Mouse (Mus musculus): ENCODE measurements around the gene Rerg. TPM values are rescaled to one million over a fixed set of nuclear protein-coding genes. Genes with fewer than 3 reads are reported as not detected.

The Rerg gene
- polyA plus RNA-seq, 1 experiment from 2014 or later = 11.6 TPM

DNA sequence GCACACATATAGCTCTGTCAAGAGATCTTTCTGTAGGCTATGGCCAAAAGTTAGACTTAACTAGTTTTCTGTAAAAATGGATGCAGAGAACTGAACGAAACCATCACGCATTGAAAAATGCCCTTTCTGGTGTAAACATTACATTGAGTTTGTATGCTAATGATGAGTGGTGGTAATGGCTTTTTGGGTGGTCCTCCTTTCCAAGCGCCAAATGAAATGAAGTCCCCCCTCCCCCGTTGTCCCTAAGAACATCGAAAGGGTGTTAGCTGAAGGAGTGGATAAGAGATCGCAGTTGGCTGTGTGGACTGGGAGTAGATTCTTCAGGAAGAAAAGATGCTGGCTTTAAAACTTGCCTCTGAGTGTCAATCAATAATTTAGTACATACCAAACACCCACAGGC is 20.3 kb upstream of the Rerg start:
- no peak overlapping the region for H3K4me3 ChIP-seq (ENCODE audit: low read depth, low read length)
- no peaks in the 10 kb centered on the region for H3K9me3 ChIP-seq (ENCODE audit: control insufficient read depth)

DNA sequence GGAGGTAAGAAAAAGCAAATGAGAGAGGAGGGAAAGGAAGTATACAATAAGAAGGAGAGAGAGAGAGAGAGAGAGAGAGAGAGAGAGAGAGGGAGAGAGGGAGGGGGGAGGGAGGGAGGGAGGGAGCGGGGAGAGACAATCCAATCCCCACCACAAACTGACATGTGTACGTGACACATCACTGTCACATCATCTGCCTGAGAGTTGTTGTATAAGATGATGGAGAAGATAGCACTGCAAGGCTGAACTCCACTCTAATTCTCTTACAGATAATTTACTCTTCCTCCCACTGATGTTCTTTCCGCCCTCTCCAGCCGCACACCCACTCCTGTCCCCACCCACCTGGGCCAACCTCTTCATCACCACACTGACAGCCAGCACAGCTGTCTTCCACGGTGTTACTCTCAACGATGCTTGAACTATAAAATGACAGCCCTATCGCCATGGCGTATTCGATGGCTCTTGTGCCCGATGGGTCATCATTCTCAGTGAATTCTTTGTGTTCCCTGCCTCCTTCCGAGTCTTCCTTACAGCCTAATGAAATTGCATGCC is 18.2 kb upstream of the Rerg start:
- Histone ChIP-seq H3K27me3 (replicated peaks; ENCODE audit: control insufficient read depth, insufficient read depth, low read length) (no peaks in the 10 kb centered on the region), H3K27ac (ENCODE audit: low read depth, low read length) (no peak overlapping the region), H3K36me3 (ENCODE audit: control insufficient read depth, insufficient read depth) (no peaks in the 10 kb centered on the region), H3K4me3 (ENCODE audit: low read depth, low read length) (no peak overlapping the region), H3K9ac (ENCODE audit: low read depth, low read length) (no peak overlapping the region), H3K4me1 (replicated peaks; ENCODE audit: control insufficient read depth, insufficient read depth, low read length) (no peaks in the 10 kb centered on the region), H3K4me2 (replicated peaks; ENCODE audit: low read depth) (no peak overlapping the region), H3K9me3 (ENCODE audit: control insufficient read depth) (no peaks in the 10 kb centered on the region)
- no peak for ATAC-seq
- TF ChIP-seq CTCF (IDR thresholded peaks at IDR 0.05; ENCODE audit: low read depth) = no peak
- WGBS = 52% methylated on average over 11 of the region's 11 CpGs

More for the DNA sequence above, 20.3 kb upstream of the Rerg start:
- H3K27me3 ChIP-seq (replicated peaks; ENCODE audit: control insufficient read depth, insufficient read depth, low read length) = no peaks in the 10 kb centered on the region
- no peaks in the 10 kb centered on the region for H3K36me3 ChIP-seq (ENCODE audit: control insufficient read depth, insufficient read depth)
- H3K4me2 ChIP-seq (replicated peaks; ENCODE audit: low read depth) = no peak overlapping the region
- no peak for TF ChIP-seq CTCF (IDR thresholded peaks at IDR 0.05; ENCODE audit: low read depth)
- ATAC-seq = no peak
- WGBS = 80% methylated on average over 6 of the region's 6 CpGs
- H3K4me1 ChIP-seq (replicated peaks; ENCODE audit: control insufficient read depth, insufficient read depth, low read length) = no peaks in the 10 kb centered on the region
- no peak overlapping the region for H3K9ac ChIP-seq (ENCODE audit: low read depth, low read length)
- H3K27ac ChIP-seq (ENCODE audit: low read depth, low read length) = no peak overlapping the region

DNA sequence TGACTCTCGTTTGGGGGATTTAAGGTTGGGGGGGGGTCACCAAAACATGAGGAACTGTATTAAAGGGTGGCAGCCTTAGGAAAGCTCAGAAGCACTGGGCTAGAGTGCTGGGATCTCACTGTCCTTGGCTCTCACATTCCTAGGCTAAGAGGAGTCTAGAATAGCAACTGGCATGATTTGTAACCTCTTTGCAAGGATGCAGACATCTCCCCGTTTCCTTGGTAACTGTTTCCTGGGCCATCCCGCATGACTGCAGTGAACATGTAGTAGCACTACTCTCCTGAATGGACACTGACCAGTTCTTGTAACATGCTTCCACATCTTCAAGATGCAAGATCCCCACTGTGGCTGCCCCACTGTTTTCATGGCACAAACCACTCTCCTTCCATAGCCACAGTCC is 17.1 kb upstream of the Rerg start:
- Histone ChIP-seq H3K4me2 (replicated peaks; ENCODE audit: low read depth) (no peak overlapping the region), H3K9me3 (ENCODE audit: control insufficient read depth) (no peaks in the 10 kb centered on the region), H3K4me1 (replicated peaks; ENCODE audit: control insufficient read depth, insufficient read depth, low read length) (no peaks in the 10 kb centered on the region), H3K27ac (ENCODE audit: low read depth, low read length) (no peak overlapping the region), H3K27me3 (replicated peaks; ENCODE audit: control insufficient read depth, insufficient read depth, low read length) (no peaks in the 10 kb centered on the region), H3K36me3 (ENCODE audit: control insufficient read depth, insufficient read depth) (no peaks in the 10 kb centered on the region), H3K9ac (ENCODE audit: low read depth, low read length) (no peak overlapping the region), H3K4me3 (ENCODE audit: low read depth, low read length) (no peak overlapping the region)
- no peak for ATAC-seq
- WGBS = 62% methylated on average over 3 of the region's 3 CpGs
- no peak for TF ChIP-seq CTCF (IDR thresholded peaks at IDR 0.05; ENCODE audit: low read depth)

DNA sequence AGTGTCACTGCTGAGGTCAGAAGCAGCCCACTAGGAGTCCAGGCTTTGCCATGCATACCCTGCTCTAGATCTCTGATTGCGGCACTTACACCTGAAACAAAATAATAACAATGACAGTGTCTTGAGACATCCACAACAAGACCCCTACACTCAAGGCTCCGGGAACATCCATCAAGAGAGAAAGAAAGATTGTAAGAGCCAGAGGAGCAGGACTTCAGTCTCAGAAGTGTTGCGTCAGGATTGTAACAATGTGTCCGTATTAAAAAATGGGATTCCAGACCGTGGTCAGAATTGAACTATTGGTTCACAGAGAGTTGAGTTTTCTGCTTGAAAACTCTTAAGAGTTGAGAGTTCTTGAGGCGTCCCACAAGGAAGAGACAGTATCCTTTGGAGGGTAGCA is 10.3 kb upstream of the Rerg start:
- ATAC-seq = no peak
- H3K27ac ChIP-seq (ENCODE audit: low read depth, low read length) = no peak overlapping the region
- no peak overlapping the region for H3K9ac ChIP-seq (ENCODE audit: low read depth, low read length)
- H3K36me3 ChIP-seq (ENCODE audit: control insufficient read depth, insufficient read depth) = no peaks in the 10 kb centered on the region
- no peak overlapping the region for H3K4me2 ChIP-seq (replicated peaks; ENCODE audit: low read depth)
- TF ChIP-seq CTCF (IDR thresholded peaks at IDR 0.05; ENCODE audit: low read depth) = no peak
- no peaks in the 10 kb centered on the region for H3K4me1 ChIP-seq (replicated peaks; ENCODE audit: control insufficient read depth, insufficient read depth, low read length)
- H3K9me3 ChIP-seq (ENCODE audit: control insufficient read depth) = no peaks in the 10 kb centered on the region
- WGBS = 75% methylated on average over 6 of the region's 6 CpGs
- H3K4me3 ChIP-seq (ENCODE audit: low read depth, low read length) = no peak overlapping the region
- H3K27me3 ChIP-seq (replicated peaks; ENCODE audit: control insufficient read depth, insufficient read depth, low read length) = no peaks in the 10 kb centered on the region

DNA sequence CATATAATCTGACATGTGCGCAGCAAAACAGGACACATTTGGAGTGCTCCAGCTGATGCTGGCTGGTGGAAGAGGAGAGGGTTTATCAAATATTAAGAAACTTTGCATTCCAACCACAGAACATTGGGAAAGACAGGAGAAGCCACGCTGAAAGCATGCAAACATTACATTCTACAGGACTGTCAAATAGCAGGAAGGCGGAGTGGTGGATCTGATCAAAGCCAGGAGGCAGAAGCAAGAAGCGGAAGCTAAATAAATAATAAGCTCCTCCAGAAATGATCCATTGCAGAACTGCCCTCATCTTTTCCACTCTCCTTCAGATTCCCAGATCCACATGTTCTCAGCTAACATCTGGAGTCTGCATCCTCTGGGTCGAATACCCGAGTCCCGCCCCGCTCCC is 9.8 kb upstream of the Rerg start:
- 53% methylated on average over 7 of the region's 8 CpGs for WGBS
- Histone ChIP-seq H3K9me3 (ENCODE audit: control insufficient read depth) (no peaks in the 10 kb centered on the region), H3K4me2 (replicated peaks; ENCODE audit: low read depth) (no peak overlapping the region), H3K27me3 (replicated peaks; ENCODE audit: control insufficient read depth, insufficient read depth, low read length) (no peaks in the 10 kb centered on the region), H3K27ac (ENCODE audit: low read depth, low read length) (no peak overlapping the region), H3K36me3 (ENCODE audit: control insufficient read depth, insufficient read depth) (no peaks in the 10 kb centered on the region), H3K4me3 (ENCODE audit: low read depth, low read length) (no peak overlapping the region), H3K4me1 (replicated peaks; ENCODE audit: control insufficient read depth, insufficient read depth, low read length) (no peaks in the 10 kb centered on the region), H3K9ac (ENCODE audit: low read depth, low read length) (no peak overlapping the region)
- ATAC-seq = no peak
- no peak for TF ChIP-seq CTCF (IDR thresholded peaks at IDR 0.05; ENCODE audit: low read depth)

DNA sequence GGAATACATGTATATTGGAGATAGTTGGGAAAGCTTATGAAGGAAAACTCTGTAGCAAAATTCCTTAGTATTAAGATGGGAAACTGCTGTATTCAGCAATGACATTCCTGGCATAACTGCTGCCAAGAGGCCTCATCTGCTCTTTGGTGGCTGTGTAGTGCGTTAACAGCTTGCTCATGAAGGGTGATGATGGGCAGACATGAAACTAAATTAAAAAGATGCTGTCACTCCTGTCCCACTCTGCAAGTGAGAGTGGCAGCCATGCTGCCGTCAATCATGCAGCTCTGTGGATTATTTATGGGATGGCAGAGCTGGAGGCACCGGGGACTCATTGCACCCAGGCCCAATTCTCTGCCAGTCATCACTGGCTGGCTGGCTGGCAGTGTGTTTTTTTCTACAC is 8.7 kb upstream of the Rerg start:
- H3K27me3 ChIP-seq (replicated peaks; ENCODE audit: control insufficient read depth, insufficient read depth, low read length) = no peaks in the 10 kb centered on the region
- no peak overlapping the region for H3K27ac ChIP-seq (ENCODE audit: low read depth, low read length)
- H3K4me3 ChIP-seq (ENCODE audit: low read depth, low read length) = no peak overlapping the region
- ATAC-seq = no peak
- no peaks in the 10 kb centered on the region for H3K9me3 ChIP-seq (ENCODE audit: control insufficient read depth)
- no peak overlapping the region for H3K4me2 ChIP-seq (replicated peaks; ENCODE audit: low read depth)
- H3K9ac ChIP-seq (ENCODE audit: low read depth, low read length) = no peak overlapping the region
- WGBS = 73% methylated on average over 3 of the region's 3 CpGs
- H3K4me1 ChIP-seq (replicated peaks; ENCODE audit: control insufficient read depth, insufficient read depth, low read length) = no peaks in the 10 kb centered on the region
- no peaks in the 10 kb centered on the region for H3K36me3 ChIP-seq (ENCODE audit: control insufficient read depth, insufficient read depth)
- no peak for TF ChIP-seq CTCF (IDR thresholded peaks at IDR 0.05; ENCODE audit: low read depth)

DNA sequence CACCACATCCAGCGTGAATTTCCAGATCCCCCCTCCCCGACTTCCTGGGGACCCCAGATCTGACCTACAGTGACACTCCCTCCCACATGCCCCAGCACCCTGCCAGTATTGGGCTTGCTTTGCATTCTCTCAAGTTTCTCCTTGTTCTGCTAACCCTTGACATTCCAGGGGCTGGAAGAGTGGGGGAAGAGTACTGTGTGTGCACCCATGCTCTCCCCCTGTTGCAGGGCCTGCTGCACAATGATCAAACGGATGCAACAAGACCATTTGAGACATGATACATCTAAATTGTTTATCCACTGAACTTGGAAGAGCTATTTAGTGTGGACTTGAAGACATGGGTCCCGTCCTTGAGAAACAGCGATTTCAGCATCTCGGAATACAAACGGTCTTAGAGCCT is 349 bp upstream of the Rerg start:
- Histone ChIP-seq H3K4me2 (replicated peaks; ENCODE audit: low read depth) (no peak overlapping the region), H3K9me3 (ENCODE audit: control insufficient read depth) (no peaks in the 10 kb centered on the region), H3K27ac (ENCODE audit: low read depth, low read length) (no peak overlapping the region), H3K27me3 (replicated peaks; ENCODE audit: control insufficient read depth, insufficient read depth, low read length) (no peaks in the 10 kb centered on the region), H3K4me3 (ENCODE audit: low read depth, low read length) (no peak overlapping the region), H3K36me3 (ENCODE audit: control insufficient read depth, insufficient read depth) (no peaks in the 10 kb centered on the region), H3K4me1 (replicated peaks; ENCODE audit: control insufficient read depth, insufficient read depth, low read length) (no peaks in the 10 kb centered on the region), H3K9ac (ENCODE audit: low read depth, low read length) (no peak overlapping the region)
- WGBS = 53% methylated on average over 7 of the region's 7 CpGs
- no peak for TF ChIP-seq CTCF (IDR thresholded peaks at IDR 0.05; ENCODE audit: low read depth)
- ATAC-seq = no peak

Measured in intestine, postnatal 0 days (tissue).